Mouse (Mus musculus): ENCODE results near the gene Nedd8.

DNA sequence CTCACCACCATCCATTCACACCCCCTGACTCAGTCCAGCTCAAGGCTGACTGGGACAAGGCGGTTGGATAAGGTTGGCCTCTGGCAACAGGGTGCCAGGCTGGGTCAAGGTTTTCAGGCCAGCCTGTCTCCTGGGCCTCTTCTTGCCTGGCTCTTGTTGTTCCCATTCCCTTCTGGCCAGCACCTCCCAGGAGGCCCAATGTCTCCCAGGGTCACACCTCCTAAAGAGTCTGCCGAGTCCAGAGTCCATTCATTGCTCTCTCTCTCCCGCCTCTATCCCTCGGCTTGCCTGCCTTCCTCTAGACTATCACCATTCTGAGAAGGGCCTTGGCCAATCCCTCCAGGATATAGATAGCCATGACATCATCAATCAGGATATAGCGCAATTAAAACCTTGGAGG, 13.9 kb downstream of the Nedd8 start:
- no peak for TF ChIP-seq CTCF (IDR thresholded peaks at IDR 0.05; ENCODE audit: borderline replicate concordance, insufficient read depth, low read length)
- no peak for TF ChIP-seq POLR2A (IDR thresholded peaks at IDR 0.05; ENCODE audit: low read depth, low read length)
